Mouse (Mus musculus) erythroblast, embryonic 14.5 days (primary cell): ENCODE measurements around the gene Erc2.

Experiments used
- GATA1 ChIP-seq: IDR thresholded peaks from 2 replicates; pipeline ENCODE4 v1.6.1; 2012; ENCODE audit warnings: low read length, inconsistent platforms, mixed read lengths
- TAL1 ChIP-seq: IDR thresholded peaks from 3 replicates; pipeline ENCODE4 v1.6.1; 2012; ENCODE audit warnings: low read length, inconsistent platforms, mixed read lengths

DNA sequence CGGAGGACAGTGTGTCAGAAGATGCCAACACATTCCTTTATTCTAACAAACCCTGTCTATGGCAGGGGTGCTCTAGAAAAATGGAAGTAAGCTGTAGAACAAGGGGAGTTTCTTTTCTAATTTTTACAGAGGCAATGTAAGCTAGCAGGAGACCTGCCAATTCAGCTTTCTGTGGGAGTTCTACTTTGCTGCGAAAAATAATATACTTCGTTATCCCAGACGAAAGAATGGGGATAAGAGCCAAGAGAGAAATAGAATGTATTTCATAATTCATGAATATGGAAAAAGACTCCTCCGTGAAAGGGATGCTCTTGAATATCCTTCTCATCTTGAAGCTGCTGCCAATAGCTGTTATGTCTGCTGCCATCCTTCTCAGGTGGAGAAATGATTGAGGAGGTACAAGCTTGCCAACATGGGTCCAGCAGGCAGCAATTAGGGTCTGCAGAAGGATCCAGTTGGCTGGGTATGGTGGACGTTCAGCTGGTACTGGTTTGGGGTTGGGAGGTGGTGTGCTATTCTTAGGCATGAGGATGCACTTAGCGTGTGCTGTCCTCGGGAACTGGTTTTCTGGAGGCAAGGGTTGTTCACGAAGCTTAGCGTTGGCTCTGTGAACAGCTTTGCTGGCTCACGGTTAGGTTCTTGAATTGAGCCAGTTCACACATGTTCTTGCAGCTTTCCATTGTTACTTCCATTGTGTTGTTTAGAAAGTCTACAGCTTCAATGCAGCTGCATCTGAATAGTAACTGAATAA is 176.1 kb downstream of the Erc2 start:
- TF ChIP-seq GATA1 (no peak), TAL1 (no peak)
